Mouse (Mus musculus) thymus, adult 2 months (tissue): ENCODE measurements around the gene Sdc3. TPM values are rescaled to one million over a fixed set of nuclear protein-coding genes. Genes with fewer than 3 reads are reported as not detected.

Experiments
- DNase-seq: peaks from one replicate; pipeline ENCODE4 v3.0.0; 2021
- H3K27ac ChIP-seq: fragments of 200-500 bp; 2 replicates; pipeline ENCODE4 v1.5.1; 2012; ENCODE audit warnings: low read length, control low read depth; ENCODE audit not compliant: control insufficient read depth, insufficient read depth
- H3K27me3 ChIP-seq: fragments of 200-500 bp; 2 replicates; pipeline ENCODE4 v1.6.1; 2012; ENCODE audit warnings: mild to moderate bottlenecking, low read length, moderate library complexity, mixed read lengths; ENCODE audit not compliant: control insufficient read depth, insufficient read depth
- H3K36me3 ChIP-seq: fragments of 200-500 bp; 2 replicates; pipeline ENCODE4 v1.6.1; 2012; ENCODE audit warnings: mild to moderate bottlenecking, low read length, moderate library complexity; ENCODE audit not compliant: control insufficient read depth, insufficient read depth
- H3K4me1 ChIP-seq: fragments of 200-500 bp; replicated peaks from 2 replicates; pipeline ENCODE4 v1.6.1; 2012; ENCODE audit warnings: low read length; ENCODE audit not compliant: control insufficient read depth, insufficient read depth
- H3K4me3 ChIP-seq: fragments of 200-500 bp; 2 replicates; pipeline ENCODE4 v1.5.1; 2012; ENCODE audit warnings: mild to moderate bottlenecking, low read length, control low read depth, moderate library complexity; ENCODE audit not compliant: control insufficient read depth, insufficient read depth
- CTCF ChIP-seq: fragments of 200-500 bp; IDR thresholded peaks from 2 replicates; pipeline ENCODE4 v1.5.1; 2012; ENCODE audit warnings: mild to moderate bottlenecking, control low read depth, low read length, moderate library complexity, borderline replicate concordance; ENCODE audit not compliant: control insufficient read depth, poor library complexity, insufficient read depth; ENCODE audit errors: extremely low read depth
- POLR2A ChIP-seq: fragments of 200-500 bp; IDR thresholded peaks from 2 replicates; pipeline ENCODE4 v1.6.1; 2012; ENCODE audit warnings: mild to moderate bottlenecking, low read length, control low read depth, moderate library complexity; ENCODE audit not compliant: control insufficient read depth, poor library complexity, insufficient read depth; ENCODE audit errors: extremely low read depth
- WGBS: fragments of 180-500 bp; shearing (Covaris S2); methylation state at CpG from one replicate; pipeline ENCODE4 v1.1.7; 2018; 5-methylcytosine and 5-hydroxymethylcytosine counted together
- polyA plus RNA-seq: library from polyadenylated mRNA; depleted of rRNA; stranded (reverse); fragments of >200 nt; gene quantifications from 2 replicates; pipeline ENCODE4 v1.2.3, GENCODE M21; 2012

Gene Sdc3
- polyA plus RNA-seq, 1 experiment, result 97.5 TPM

- H3K4me1 ChIP-seq, result peaks cover 7% of the 10 kb centered on the region
- H3K4me3 ChIP-seq, result no peak overlapping the region
- TF ChIP-seq POLR2A (no peak), CTCF (no peak)
- H3K36me3 ChIP-seq, result no peaks in the 10 kb centered on the region
- 90% methylated on average over 1 of the region's 1 CpGs for WGBS
- peaks cover under 1% of the 10 kb centered on the region; the same call in 1 of the 2 replicates for H3K27me3 ChIP-seq
- no peak overlapping the region for H3K27ac ChIP-seq
- no peak for DNase-seq
These were observed 6.1 kb downstream of the Sdc3 start for GRCm38 (mm10) chr4:130798416-130798815.

DNA sequence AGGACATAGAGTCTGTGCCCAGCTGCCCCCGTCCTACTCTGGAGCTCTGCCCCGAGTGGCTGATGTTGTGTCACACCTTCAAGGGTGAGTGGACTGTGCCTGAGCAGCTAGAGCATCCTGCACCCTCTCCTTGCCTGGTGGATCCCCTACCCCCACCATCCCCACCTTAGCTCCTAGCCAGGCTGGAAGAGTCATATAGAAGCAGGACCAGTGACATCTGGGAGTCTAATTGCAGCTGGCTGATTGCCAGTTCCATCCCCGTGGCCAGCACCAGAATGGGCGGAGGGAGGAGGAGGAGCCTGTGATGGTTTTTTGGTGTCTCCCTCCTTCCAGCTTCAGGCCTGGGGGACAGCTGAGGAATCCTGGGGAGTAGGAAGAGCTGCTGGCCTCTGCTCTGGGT, 6.8 kb downstream of the Sdc3 start:
- Histone ChIP-seq H3K27me3 (no peaks in the 10 kb centered on the region; the same call in 1 of the 2 replicates), H3K4me1 (peaks cover 6% of the 10 kb centered on the region; the same call in 1 of the 2 replicates), H3K36me3 (no peaks in the 10 kb centered on the region), H3K27ac (no peak overlapping the region), H3K4me3 (no peak overlapping the region)
- no peak for TF ChIP-seq POLR2A
- no peak for TF ChIP-seq CTCF
- no peak for DNase-seq
- 67% methylated on average over 4 of the region's 4 CpGs for WGBS

DNA sequence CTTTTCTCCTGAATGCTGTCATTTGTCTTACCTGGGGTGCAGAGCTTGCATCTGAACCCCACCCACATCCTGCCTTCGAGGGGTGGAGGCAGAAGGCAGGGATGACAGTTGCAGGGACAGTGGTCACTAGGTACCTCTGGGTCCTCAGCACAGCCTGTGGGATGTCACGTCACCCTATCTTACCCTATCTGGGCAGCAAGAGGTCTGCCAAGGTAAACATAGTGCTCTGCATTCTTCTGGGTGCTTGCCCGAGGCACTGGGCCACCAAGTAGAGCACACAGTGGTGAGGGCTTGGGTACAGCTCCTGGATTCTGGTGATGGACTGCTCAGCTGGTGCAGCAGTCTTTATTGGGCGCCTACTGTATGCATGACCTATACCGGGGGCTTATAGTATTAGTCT, 7.2 kb downstream of the Sdc3 start:
- peaks cover 6% of the 10 kb centered on the region; the same call in 1 of the 2 replicates for H3K4me1 ChIP-seq
- WGBS, result 83% methylated on average over 5 of the region's 5 CpGs
- H3K27ac ChIP-seq, result no peak overlapping the region
- no peak overlapping the region for H3K4me3 ChIP-seq
- no peak for TF ChIP-seq POLR2A
- no peak for TF ChIP-seq CTCF
- no peaks in the 10 kb centered on the region for H3K36me3 ChIP-seq
- no peaks in the 10 kb centered on the region; the same call in 1 of the 2 replicates for H3K27me3 ChIP-seq
- DNase-seq, result no peak

DNA sequence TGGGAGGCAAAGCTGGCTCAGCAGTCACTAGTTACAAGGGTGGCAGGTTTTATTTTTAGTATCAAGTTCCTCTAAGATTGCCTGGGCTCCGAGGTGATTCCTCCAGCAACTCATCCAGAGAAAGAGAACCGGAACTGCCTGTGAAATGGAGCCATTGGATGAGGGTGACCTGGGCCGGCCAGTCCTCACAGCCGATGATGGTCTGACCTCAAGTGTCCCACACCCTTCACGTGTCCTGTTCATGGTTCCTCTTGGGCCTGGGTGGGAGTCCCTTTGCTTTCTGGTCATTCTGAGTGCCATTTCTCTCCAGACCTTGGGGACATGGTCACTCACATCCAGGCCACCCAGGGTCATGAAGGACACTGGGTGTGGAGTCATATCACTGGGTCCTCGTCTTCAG, 7.8 kb downstream of the Sdc3 start:
- Histone ChIP-seq H3K4me3 (no peak overlapping the region), H3K27ac (peak overlapping the region; percentile 35; the same call in 1 of the 2 replicates), H3K36me3 (no peaks in the 10 kb centered on the region), H3K27me3 (no peaks in the 10 kb centered on the region; the same call in 1 of the 2 replicates), H3K4me1 (peaks cover 6% of the 10 kb centered on the region; the same call in 1 of the 2 replicates)
- no peak for TF ChIP-seq POLR2A
- TF ChIP-seq CTCF, result no peak
- no peak for DNase-seq
- 84% methylated on average over 6 of the region's 6 CpGs for WGBS

GRCm38 (mm10) chr4:130801198-130801597, 8.9 kb downstream of the Sdc3 start:
- Histone ChIP-seq H3K27ac (no peak overlapping the region; the same call in 1 of the 2 replicates), H3K4me1 (peaks cover 6% of the 10 kb centered on the region; the same call in 1 of the 2 replicates), H3K27me3 (no peaks in the 10 kb centered on the region), H3K36me3 (no peaks in the 10 kb centered on the region), H3K4me3 (no peak overlapping the region)
- no peak for DNase-seq
- TF ChIP-seq CTCF, result no peak
- no peak for TF ChIP-seq POLR2A
- 87% methylated on average over 5 of the region's 5 CpGs for WGBS

DNA sequence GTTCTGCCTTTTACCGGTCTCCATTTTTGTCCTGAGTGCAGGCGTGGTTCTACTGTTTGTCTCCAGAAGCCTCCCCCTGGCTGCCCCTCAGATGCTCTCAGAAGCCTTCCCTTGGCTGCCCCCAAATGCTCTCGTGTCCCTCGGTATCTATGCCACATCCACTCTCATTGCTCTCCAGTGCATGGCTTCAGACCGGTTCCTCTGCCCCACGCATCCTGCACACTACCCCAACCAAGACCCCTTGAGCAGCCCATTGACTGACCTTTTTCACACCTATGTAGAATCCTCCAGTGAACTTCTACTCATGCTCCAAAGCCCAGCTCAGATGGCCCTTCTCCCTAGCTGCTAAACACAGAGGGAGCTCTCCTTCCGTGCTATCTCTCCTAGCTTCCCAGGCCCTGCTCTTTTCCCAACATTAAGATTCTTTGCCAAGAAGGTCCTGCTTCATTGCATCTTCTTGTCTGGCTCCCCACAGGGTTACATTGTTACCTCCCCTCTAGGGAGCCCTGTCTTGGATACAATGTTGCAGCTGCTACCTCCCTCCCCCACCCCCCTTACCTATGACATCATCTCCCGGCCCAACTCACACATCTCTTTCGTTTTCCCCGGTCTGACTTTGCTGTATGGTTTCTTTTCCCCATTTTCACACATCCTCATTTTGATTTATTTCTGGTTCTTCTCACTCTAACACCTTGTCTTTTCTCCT, 9.4 kb downstream of the Sdc3 start:
- DNase-seq, result no peak
- Histone ChIP-seq H3K4me1 (peaks cover 6% of the 10 kb centered on the region; the same call in 1 of the 2 replicates), H3K27me3 (no peaks in the 10 kb centered on the region), H3K36me3 (no peaks in the 10 kb centered on the region), H3K27ac (peak overlapping the region; percentile 34; the same call in 1 of the 2 replicates), H3K4me3 (peak overlapping the region; percentile 24)
- TF ChIP-seq CTCF, result no peak
- no peak for TF ChIP-seq POLR2A
- 62% methylated on average over 10 of the region's 10 CpGs for WGBS
